Mouse (Mus musculus): Measurements from ENCODE around the gene Foxp2.

The Foxp2 gene

GRCm38 (mm10) chr6:15120916-15121315 is 219.8 kb downstream of the Foxp2 start:
- no peak for DNase-seq

- no peak for DNase-seq
These were observed 220.2 kb downstream of the Foxp2 start for GRCm38 (mm10) chr6:15121339-15121738.

- no peak for DNase-seq
These were observed 229.0 kb downstream of the Foxp2 start for GRCm38 (mm10) chr6:15130142-15130541.

GRCm38 (mm10) chr6:15142094-15142493 is 240.9 kb downstream of the Foxp2 start:
- no peak for DNase-seq

DNA sequence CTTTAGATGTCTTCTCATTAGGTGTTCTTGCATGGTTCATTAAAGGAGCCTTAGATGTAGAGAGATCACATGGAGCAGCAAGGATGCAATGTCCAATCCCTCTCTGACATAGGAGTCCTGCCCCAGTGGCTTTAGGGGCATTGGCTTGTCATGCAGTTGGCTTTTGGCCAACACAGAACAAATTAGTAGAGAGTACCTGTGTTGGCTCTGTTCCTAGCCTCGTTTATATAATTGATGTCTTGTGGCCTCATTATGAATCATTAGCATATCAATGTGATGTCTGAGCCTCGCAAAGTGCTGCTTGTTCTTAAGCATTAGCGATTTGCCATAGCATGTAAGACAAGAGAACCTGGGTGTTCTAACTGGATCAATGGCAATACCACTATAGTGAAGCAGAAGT is 250.5 kb downstream of the Foxp2 start:
- DNase-seq: no peak

GRCm38 (mm10) chr6:15163508-15164053 is 262.4 kb downstream of the Foxp2 start:
- DNase-seq: no peak

DNA sequence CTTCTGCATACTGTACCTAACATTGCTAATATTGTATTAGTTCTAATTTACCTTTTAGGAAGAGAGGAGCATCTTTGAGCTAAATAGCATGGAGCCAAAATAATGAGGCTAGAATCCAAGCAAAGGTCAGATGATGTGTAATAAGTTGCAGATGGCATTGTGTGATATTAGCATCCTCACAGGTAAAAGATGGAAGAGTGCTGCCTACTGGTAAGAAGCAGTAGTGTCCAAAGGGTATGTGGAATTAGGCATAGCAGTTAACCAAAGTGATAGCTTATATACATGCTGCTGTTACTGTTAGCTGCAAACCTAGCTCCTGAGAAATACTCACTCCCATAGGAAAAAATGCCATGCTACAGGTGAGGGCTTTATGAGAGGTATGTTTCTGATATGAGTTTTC is 275.6 kb downstream of the Foxp2 start:
- no peak for DNase-seq

GRCm38 (mm10) chr6:15192877-15193276 is 291.7 kb downstream of the Foxp2 start:
- no peak for DNase-seq

DNA sequence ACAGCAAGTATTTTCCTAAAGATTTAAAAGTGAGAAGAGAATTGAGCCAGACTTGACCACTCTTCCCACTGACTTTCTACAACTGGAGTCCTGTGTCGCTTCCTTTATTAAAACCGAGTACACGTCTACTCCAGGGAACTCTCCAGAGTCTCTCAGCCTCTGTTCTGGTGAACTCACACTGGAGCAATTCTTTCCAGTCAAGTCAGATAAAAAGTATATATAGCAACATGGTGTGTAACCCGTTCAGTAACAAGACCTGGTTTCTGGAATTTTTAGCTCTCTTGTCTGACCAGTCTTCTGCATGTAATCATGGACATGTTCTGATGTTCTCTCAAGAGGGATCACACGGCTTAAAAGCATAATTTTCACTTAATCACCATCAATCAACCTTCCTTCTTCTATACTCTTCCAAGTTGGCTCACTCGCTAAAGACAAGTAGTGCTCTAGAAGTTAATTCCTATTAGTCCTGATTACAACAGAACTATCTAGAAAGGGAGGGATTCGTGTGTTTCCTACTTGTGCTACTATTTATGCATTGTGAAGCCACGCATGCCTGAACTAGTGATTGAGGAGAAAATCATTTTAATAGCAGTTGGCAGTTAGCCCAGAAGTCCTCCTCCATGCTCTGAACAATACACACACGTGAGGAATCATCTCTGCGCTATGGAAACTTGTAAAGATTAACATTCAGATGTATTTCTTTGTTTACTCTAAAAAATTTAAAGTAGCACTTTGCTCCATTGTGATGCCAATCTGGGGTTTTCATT is 341.2 kb downstream of the Foxp2 start:
- DNase-seq: no peak

- no peak for DNase-seq
These were observed 356.2 kb downstream of the Foxp2 start for GRCm38 (mm10) chr6:15257393-15257792.

DNA sequence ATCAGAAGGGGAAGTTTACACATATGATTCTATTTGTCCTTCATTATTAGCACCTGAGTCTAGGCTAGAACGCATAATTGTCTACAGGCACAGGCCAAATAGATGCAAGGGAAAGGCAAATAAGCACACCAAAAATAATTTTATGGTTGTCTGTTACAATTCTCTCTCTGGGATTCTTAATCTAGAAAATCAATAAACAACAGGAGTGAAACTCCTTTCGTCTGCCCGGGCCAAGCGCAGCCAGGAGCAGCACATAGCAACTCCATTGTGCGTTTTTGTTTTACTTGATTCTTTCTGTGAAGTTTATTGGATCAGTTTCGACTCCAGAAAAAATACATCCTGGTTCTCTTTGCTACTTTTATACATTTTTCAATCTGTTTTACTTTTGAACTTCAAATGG is 356.7 kb downstream of the Foxp2 start:
- no peak for DNase-seq

GRCm38 (mm10) chr6:15268136-15268535 is 367.0 kb downstream of the Foxp2 start:
- no peak for DNase-seq

- no peak for DNase-seq
These were observed 384.1 kb downstream of the Foxp2 start for GRCm38 (mm10) chr6:15285213-15285612.

DNA sequence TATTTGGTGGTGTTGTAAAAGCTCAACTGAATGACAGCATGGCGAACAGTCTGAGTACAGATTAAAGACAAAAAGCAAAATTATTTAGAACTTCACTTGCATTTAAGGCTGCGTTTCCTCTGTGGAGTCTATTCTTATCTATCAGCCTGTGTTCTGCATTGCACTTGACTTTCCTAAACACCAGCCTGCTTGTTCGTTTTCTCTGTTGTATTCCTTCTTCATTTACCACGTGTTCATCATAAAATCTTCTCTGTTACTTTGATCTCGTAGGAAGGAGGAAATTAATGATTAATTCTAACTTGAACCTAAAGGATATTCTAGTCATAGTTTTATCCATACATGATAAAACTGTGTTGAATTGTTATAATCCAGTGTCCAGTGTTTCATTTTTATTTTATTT is 392.9 kb downstream of the Foxp2 start:
- DNase-seq: no peak

DNA sequence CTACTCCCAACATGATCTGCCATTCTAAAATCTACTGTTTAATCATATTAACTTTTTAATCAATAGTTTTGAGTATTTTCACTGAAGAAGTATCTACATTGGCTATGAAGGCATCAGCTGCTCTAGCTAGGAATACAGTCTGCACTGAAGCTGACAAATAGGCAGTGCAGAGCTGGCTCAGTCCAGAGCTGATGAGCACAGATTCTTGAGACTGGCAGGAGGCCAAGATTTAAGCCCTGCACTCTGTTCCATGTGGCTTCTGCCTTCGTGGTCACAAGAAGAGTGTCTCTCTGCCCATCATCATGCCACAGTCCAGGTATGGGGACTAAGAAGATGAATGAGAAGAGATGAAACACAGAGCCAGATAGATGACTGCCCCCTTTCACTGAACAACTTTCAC is 398.1 kb downstream of the Foxp2 start:
- DNase-seq: no peak

DNA sequence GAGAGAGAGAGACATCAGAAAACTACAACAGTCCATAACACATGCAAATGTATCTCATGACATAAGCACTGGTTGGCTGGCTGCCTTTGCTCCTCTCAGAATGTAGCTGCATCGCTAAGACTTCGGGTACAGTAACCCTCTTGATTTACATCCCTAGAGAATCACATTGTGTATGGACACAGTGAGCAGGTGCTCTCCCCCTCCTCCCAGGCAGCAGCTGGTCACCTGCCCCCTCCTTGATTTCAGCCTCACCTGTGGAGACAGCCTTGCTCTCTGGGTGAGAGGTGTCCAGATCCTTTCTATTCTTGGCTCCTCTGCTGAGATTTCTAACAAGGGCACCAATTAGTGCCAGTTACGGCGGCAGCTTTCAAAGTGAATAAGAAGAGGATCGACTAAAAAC is 409.5 kb downstream of the Foxp2 start:
- DNase-seq: no peak

GRCm38 (mm10) chr6:15316948-15317347 is 415.8 kb downstream of the Foxp2 start:
- no peak for DNase-seq

DNA sequence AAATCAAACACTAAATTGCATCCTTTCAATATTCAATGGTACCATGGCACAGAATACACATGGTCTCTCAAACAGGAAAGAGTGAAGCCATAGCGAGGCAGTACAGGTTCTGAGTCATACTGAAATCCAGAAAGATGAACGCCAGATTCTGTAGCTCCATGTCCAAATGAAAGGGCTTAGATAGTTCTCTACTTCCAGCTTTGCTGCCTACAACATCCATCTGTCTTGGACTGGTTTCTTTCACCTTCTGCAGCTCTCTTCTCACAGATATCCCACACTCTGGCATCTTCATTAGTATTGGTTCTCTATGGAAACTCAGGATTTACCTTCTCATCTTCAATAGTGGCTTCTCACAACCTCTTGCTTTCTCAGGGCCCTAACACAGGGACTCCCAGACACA is 417.2 kb downstream of the Foxp2 start:
- DNase-seq: no peak

GRCm38 (mm10) chr6:15321551-15321974 is 420.4 kb downstream of the Foxp2 start:
- DNase-seq: no peak

DNA sequence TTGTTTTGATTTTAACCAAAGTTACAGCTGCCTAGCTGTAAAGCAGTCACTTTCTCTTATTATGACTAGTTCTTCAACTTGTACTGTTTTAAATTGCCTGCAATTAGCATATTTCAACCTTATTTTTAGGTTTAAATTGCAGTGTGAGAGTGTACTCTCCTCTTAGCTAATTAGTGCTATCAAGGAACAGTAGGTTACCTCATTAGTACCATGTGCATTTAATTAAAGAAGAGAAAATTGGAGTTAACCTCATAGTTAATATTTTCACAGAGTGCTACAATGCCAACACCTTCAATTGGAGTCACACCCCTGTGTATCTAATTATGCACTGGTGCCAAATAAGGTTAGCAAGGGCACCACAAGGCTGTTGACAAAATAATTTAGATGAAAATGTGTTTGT is 421.9 kb downstream of the Foxp2 start:
- no peak for DNase-seq

DNA sequence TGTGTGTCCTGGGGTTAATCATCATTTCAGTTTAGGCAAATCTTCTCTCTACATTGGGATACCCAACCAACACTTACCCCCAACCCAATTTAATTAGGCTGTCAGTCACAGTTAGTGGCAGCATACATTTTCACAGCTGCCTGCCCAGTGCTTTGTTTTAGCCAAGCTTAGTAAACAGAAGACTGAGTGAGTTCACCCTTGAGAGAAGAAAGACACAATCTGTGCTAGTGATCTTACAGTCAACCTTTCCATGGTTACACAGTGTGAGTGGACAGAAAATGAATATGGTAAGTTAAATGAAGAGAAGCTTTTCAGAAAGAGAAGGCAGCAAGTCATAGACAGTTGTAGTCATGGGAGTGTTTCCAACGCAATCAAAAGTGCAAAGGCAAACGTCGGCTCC is 446.6 kb downstream of the Foxp2 start:
- DNase-seq: no peak

DNA sequence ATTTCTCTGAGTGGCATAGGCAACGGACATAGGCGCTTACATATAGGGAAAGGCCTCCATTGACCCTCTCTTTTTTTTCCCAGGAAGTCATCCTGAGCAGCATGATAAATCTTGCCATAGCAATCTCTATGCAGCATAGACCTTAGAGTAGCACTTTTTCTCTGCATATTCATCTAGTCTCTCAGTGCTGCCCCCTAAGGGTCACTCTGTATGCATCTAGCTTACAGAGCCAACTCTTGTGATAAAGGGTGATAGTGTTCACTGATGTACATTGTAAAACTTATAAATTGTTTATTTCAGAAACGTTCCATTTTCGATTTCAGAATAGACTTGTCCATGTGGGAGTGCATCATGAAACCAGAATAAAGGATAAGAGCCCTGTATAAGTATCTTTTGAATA is 454.7 kb downstream of the Foxp2 start:
- DNase-seq: no peak

DNA sequence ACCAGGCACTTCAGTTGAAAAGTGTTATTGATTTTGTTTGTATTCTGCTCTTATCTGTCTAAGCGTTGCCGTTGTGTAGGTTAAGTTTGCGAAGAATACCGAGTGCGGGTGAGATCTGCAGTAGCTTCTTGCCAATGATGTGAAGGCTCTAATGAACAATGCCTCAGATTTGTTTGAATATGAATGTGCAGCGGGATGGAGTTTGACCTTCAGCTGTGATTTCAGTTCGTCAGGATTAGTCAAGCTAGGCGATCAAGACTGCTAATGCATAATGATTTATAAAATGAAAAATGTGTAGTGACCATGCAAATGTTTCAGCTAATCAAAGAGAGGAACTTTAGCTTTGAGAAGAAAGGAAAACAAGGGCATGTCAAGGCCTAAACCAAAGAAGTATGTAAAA is 469.1 kb downstream of the Foxp2 start:
- no peak for DNase-seq

DNA sequence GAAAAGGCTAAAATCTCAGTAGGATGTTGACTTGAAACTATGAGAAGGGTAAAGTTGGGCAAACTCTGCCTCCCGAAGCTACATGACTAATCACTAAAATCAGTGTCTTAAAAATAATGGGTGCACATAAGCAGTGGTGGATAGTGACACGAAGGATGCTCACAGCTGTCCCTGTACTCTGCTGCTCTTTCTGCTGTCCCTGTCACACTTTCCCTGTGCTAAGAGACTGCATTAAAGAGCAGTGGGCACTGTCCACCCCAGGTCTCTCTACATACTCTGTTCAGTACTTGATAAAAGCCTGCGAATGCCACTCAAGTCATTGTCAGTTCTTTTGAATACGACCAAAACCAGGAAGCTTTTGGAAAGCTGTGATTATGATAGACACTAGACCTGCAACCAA is 469.7 kb downstream of the Foxp2 start:
- DNase-seq: no peak

DNA sequence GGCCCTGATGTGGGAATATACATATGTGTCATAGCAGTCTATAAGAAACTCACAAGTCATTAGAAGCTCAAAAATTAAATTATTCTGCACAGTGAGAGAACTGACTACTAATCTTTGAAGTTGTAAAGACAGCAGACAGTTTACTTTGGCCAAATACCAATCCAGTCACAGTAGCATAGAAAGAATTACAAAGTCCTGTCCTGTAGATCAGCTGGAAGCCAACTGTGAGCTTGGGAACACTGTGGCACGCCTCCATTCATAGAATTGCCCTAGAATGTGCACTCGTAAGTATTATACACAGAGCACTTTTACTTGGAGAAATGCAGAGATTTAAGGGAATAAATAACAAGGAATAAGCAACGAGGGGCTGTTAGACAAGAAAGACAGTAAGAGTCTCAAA is 472.5 kb downstream of the Foxp2 start:
- no peak for DNase-seq

Measured in kidney, adult 11 months (tissue).